Mouse (Mus musculus): Measurements from ENCODE around the gene Hs3st1. TPM values are rescaled to one million over a fixed set of nuclear protein-coding genes. Genes with fewer than 3 reads are reported as not detected.
A peak's percentile ranks its signal among the peaks of the same experiment; 100 is the strongest.

The Hs3st1 gene
- polyA plus RNA-seq, 1 experiment = 96.6 TPM

- H3K27ac ChIP-seq (ENCODE audit: insufficient read depth, low read length) = peak overlapping the region; percentile 65
- 4% methylated on average over 8 of the region's 8 CpGs for WGBS
- H3K27me3 ChIP-seq (ENCODE audit: control insufficient read depth, insufficient read depth, low read length) = no peaks in the 10 kb centered on the region
- H3K4me1 ChIP-seq (ENCODE audit: control insufficient read depth, insufficient read depth, low read length) = peaks cover 66% of the 10 kb centered on the region
- TF ChIP-seq CTCF (IDR thresholded peaks at IDR 0.05; ENCODE audit: borderline replicate concordance, insufficient read depth, low read depth, low read length) = no peak
- TF ChIP-seq POLR2A (IDR thresholded peaks at IDR 0.05; ENCODE audit: borderline replicate concordance, insufficient read depth, low read length) = no peak
- peak overlapping the region; percentile 3 for H3K4me3 ChIP-seq (replicated peaks; ENCODE audit: insufficient read depth, low read depth, low read length)
- DNase-seq = peak; percentile 51 to 71
Measured at GRCm38 (mm10) chr5:39625037-39625473, 130.2 kb downstream of the Hs3st1 start.

- Histone ChIP-seq H3K27ac (ENCODE audit: insufficient read depth, low read length) (peak overlapping the region; percentile 80), H3K27me3 (ENCODE audit: control insufficient read depth, insufficient read depth, low read length) (no peaks in the 10 kb centered on the region), H3K4me1 (ENCODE audit: control insufficient read depth, insufficient read depth, low read length) (peaks cover 62% of the 10 kb centered on the region), H3K4me3 (replicated peaks; ENCODE audit: insufficient read depth, low read depth, low read length) (peak overlapping the region; percentile 21)
- DNase-seq = peak; percentile 28 to 42
- no peak for TF ChIP-seq POLR2A (IDR thresholded peaks at IDR 0.05; ENCODE audit: borderline replicate concordance, insufficient read depth, low read length)
- 45% methylated on average over 4 of the region's 4 CpGs for WGBS
Measured at GRCm38 (mm10) chr5:39624218-39624590, 131.1 kb downstream of the Hs3st1 start.

- Histone ChIP-seq H3K4me1 (ENCODE audit: control insufficient read depth, insufficient read depth, low read length) (peaks cover 57% of the 10 kb centered on the region), H3K27me3 (ENCODE audit: control insufficient read depth, insufficient read depth, low read length) (no peaks in the 10 kb centered on the region), H3K27ac (ENCODE audit: insufficient read depth, low read length) (peak overlapping the region; percentile 80), H3K4me3 (replicated peaks; ENCODE audit: insufficient read depth, low read depth, low read length) (peak overlapping the region; percentile 21)
- peak in 1 of 2 experiments; percentile 26 for DNase-seq
- no peak for TF ChIP-seq CTCF (IDR thresholded peaks at IDR 0.05; ENCODE audit: borderline replicate concordance, insufficient read depth, low read depth, low read length)
- no peak for TF ChIP-seq POLR2A (IDR thresholded peaks at IDR 0.05; ENCODE audit: borderline replicate concordance, insufficient read depth, low read length)
- 20% methylated on average over 13 of the region's 13 CpGs for whole genome bisulfite sequencing
Measured at GRCm38 (mm10) chr5:39623304-39624217, 131.7 kb downstream of the Hs3st1 start.

- Histone ChIP-seq H3K4me3 (replicated peaks; ENCODE audit: insufficient read depth, low read depth, low read length) (no peak overlapping the region), H3K27ac (ENCODE audit: insufficient read depth, low read length) (peak overlapping the region; percentile 2; the same call in 1 of the 2 replicates), H3K27me3 (ENCODE audit: control insufficient read depth, insufficient read depth, low read length) (no peaks in the 10 kb centered on the region), H3K4me1 (ENCODE audit: control insufficient read depth, insufficient read depth, low read length) (peaks cover 51% of the 10 kb centered on the region)
- no peak for TF ChIP-seq POLR2A (IDR thresholded peaks at IDR 0.05; ENCODE audit: borderline replicate concordance, insufficient read depth, low read length)
- TF ChIP-seq CTCF (IDR thresholded peaks at IDR 0.05; ENCODE audit: borderline replicate concordance, insufficient read depth, low read depth, low read length) = no peak
- peak; percentile 70 to 82 for DNase-seq
- WGBS = 4% methylated on average over 3 of the region's 3 CpGs
Measured at GRCm38 (mm10) chr5:39620206-39620866, 134.9 kb downstream of the Hs3st1 start.

- Histone ChIP-seq H3K4me1 (ENCODE audit: control insufficient read depth, insufficient read depth, low read length) (peaks cover 39% of the 10 kb centered on the region), H3K4me3 (replicated peaks; ENCODE audit: insufficient read depth, low read depth, low read length) (no peak overlapping the region), H3K27ac (ENCODE audit: insufficient read depth, low read length) (no peak overlapping the region), H3K27me3 (ENCODE audit: control insufficient read depth, insufficient read depth, low read length) (no peaks in the 10 kb centered on the region)
- 12% methylated on average over 2 of the region's 2 CpGs for WGBS
- no peak for TF ChIP-seq POLR2A (IDR thresholded peaks at IDR 0.05; ENCODE audit: borderline replicate concordance, insufficient read depth, low read length)
- TF ChIP-seq CTCF (IDR thresholded peaks at IDR 0.05; ENCODE audit: borderline replicate concordance, insufficient read depth, low read depth, low read length) = no peak
- peak in 1 of 2 experiments; percentile 53 for DNase-seq
Measured at GRCm38 (mm10) chr5:39617354-39617977, 137.8 kb downstream of the Hs3st1 start.

- Histone ChIP-seq H3K27ac (ENCODE audit: insufficient read depth, low read length) (0 out of 2 replicates have a peak overlapping the region, but pooled peaks have one; percentile 6), H3K4me3 (replicated peaks; ENCODE audit: insufficient read depth, low read depth, low read length) (no peak overlapping the region), H3K4me1 (ENCODE audit: control insufficient read depth, insufficient read depth, low read length) (peaks cover 24% of the 10 kb centered on the region), H3K27me3 (ENCODE audit: control insufficient read depth, insufficient read depth, low read length) (no peaks in the 10 kb centered on the region)
- no peak for DNase-seq
- no peak for TF ChIP-seq POLR2A (IDR thresholded peaks at IDR 0.05; ENCODE audit: borderline replicate concordance, insufficient read depth, low read length)
- no peak for TF ChIP-seq CTCF (IDR thresholded peaks at IDR 0.05; ENCODE audit: borderline replicate concordance, insufficient read depth, low read depth, low read length)
- WGBS = 11% methylated on average over 7 of the region's 7 CpGs
Measured at GRCm38 (mm10) chr5:39615202-39615601, 140.1 kb downstream of the Hs3st1 start.

GRCm38 (mm10) chr5:39613534-39613933 is 141.7 kb downstream of the Hs3st1 start:
- no peak overlapping the region for H3K27ac ChIP-seq (ENCODE audit: insufficient read depth, low read length)
- peaks cover 23% of the 10 kb centered on the region for H3K4me1 ChIP-seq (ENCODE audit: control insufficient read depth, insufficient read depth, low read length)
- TF ChIP-seq CTCF (IDR thresholded peaks at IDR 0.05; ENCODE audit: borderline replicate concordance, insufficient read depth, low read depth, low read length) (no peak), POLR2A (IDR thresholded peaks at IDR 0.05; ENCODE audit: borderline replicate concordance, insufficient read depth, low read length) (no peak)
- 59% methylated on average over 2 of the region's 2 CpGs for WGBS
- no peaks in the 10 kb centered on the region for H3K27me3 ChIP-seq (ENCODE audit: control insufficient read depth, insufficient read depth, low read length)
- no peak overlapping the region for H3K4me3 ChIP-seq (replicated peaks; ENCODE audit: insufficient read depth, low read depth, low read length)
- no peak for DNase-seq

Measured in cerebellum, adult 2 months (tissue).